Mouse (Mus musculus) cerebellum, adult 2 months (tissue): ENCODE results near the gene Phc2.

Experiments
- CTCF ChIP-seq: fragments of 200-500 bp; IDR thresholded peaks from 2 replicates; pipeline ENCODE4 v1.5.1; 2011; ENCODE audit warnings: low read depth, mild to moderate bottlenecking, control low read depth, low read length, moderate library complexity, borderline replicate concordance; ENCODE audit not compliant: insufficient read depth
- POLR2A ChIP-seq: fragments of 200-500 bp; IDR thresholded peaks from 2 replicates; pipeline ENCODE4 v1.6.1; 2011; ENCODE audit warnings: low read length, control low read depth, borderline replicate concordance; ENCODE audit not compliant: insufficient read depth

- TF ChIP-seq CTCF (no peak), POLR2A (no peak)
Measured at GRCm38 (mm10) chr4:128709061-128709780, 54.7 kb downstream of the Phc2 start.
